Mouse (Mus musculus): ENCODE results near the gene Aym1.

- TF ChIP-seq CTCF (IDR thresholded peaks at IDR 0.05; ENCODE audit: low read depth, low read length) (no peak), POLR2AphosphoS5 (IDR thresholded peaks at IDR 0.05; ENCODE audit: insufficient replicate concordance, low read depth, low read length) (no peak), TAL1 (conservative IDR thresholded peaks at IDR 0.05; ENCODE audit: low read depth, low read length) (no peak)
These were observed 7.3 kb upstream of the Aym1 start for GRCm38 (mm10) chr5:113349810-113350209.
